Mouse (Mus musculus): ENCODE results near the gene Trim14.

Trim14 gene

GRCm38 (mm10) chr4:46485696-46486417, 50.1 kb downstream of the Trim14 start:
- peak; percentile 82 to 86 for DNase-seq (ENCODE audit: low spot score in 2 of 2)

DNA sequence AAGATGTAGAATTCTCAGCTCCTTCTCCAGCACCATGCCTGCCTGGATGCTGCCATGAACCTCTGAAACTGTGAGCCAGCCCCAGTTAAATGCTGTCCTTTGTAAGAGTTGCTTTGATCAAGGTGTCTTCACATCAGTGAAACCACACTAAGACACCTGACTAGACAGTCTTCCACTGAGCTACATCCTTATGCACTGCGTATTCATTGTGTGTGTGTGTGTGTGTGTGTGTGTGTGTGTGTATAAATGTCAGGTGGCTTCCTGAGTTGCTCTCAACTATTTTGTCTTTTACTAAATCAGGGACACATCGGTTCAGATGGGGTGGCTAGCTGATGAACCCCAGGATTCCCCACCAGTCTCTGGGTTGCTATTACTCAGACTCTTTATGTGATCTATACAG, 56.9 kb downstream of the Trim14 start:
- DNase-seq (ENCODE audit: low spot score in 2 of 2), result no peak

GRCm38 (mm10) chr4:46475101-46475500, 60.8 kb downstream of the Trim14 start:
- no peak for DNase-seq (ENCODE audit: low spot score in 2 of 2)

GRCm38 (mm10) chr4:46465740-46466139, 70.2 kb downstream of the Trim14 start:
- DNase-seq (ENCODE audit: low spot score in 2 of 2), result no peak

- DNase-seq (ENCODE audit: low spot score in 2 of 2), result no peak
Observed at GRCm38 (mm10) chr4:46463130-46463830, 72.7 kb downstream of the Trim14 start.

DNA sequence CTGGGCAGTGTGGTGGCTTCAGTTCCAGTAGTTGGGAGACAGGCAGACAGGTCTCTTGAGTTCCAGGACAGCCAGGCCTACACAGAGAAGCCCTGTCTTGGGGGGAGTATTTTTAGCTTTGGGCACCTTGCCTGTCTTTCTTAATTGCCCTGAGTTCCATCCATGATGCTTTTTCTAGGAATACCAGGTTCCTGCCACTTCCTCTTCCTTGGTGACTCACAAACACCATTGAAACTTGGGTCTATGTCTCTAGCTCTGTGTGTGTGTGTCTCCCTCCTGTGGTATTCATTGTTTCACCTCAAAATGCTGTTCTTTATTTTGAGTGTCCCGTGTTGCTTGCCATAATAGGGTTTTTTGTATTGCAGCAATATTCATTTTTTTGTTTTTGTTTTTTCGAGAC, 77.5 kb downstream of the Trim14 start:
- DNase-seq (ENCODE audit: low spot score in 2 of 2), result no peak

GRCm38 (mm10) chr4:46457186-46457585, 78.8 kb downstream of the Trim14 start:
- no peak for DNase-seq (ENCODE audit: low spot score in 2 of 2)

DNA sequence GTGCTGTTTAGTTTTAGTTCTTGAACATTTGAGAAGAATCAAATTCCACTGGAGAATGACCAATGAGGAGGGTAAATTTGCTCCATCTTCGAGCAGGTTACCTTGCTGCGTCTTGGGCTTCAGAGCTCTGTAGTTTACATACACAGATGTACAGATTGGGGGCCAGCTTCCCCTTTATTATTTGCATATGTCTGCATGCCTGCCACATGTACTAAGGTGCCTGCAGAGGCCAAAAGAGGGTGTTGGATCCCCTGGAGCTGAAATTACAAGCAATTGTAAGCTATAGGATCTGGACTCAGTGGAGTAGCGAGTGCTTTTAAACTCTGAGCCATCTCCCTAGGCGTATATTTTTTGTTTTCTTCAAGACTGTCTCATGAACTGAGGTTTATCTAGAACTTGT, 79.2 kb downstream of the Trim14 start:
- no peak for DNase-seq (ENCODE audit: low spot score in 2 of 2)

DNA sequence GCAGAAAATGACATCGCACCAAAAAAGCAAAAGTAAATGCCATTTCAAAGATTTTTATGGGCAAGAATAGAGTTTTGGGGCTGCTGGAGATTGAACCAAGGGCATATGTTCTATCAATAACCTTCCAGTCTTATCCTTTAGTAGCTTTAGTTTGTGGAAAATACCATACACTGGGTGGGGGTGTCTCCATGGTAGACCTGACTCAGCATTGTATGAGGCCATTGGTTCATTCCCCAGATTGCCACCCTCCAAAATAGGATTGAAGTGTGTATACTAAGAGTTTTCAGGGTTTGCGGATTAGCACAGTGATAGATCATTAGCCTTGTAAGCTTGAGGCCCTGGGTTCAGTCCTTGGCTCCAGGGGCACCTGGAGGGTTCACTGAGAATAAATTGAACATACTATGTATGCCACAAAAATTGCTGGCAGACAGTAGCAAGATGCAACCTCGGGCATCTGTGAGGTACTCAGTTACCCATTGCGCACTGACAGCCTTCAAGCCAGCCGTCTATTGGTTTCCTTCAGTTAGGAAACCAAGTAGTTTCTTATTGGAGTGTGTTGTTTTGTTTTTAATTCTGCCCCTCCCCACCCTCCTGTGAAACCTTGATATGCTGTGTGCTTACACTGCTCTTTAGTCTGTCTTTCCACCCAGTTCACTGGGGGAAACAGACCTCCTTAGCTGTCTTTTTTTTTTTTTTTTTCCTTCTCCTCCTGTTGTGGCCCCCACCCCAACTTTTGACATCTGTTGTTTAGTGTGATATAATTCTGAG, 81.7 kb downstream of the Trim14 start:
- no peak for DNase-seq (ENCODE audit: low spot score in 2 of 2)

- DNase-seq (ENCODE audit: low spot score in 2 of 2), result no peak
Observed at GRCm38 (mm10) chr4:46452855-46453719, 82.9 kb downstream of the Trim14 start.

DNA sequence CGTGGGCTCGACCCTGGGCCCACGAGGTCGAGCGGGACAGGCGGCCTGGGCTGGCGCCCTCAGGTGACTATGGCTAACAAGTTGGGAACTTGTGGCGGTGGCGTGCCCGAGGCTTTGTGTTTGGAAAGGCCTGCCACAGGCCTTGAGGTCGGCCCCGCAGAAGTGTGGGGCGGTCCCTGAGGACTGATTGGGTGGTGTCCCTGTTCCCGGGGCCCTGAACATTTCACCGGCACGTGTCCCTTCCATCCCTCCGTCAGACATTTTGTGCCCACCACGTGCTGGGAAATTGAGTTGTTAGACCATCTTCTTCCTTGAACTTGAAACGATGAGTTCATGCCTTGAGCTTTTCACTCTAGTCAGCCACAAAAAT, 83.5 kb downstream of the Trim14 start:
- DNase-seq (ENCODE audit: low spot score in 2 of 2), result peak; percentile 49 to 62

GRCm38 (mm10) chr4:46451758-46452480, 84.0 kb downstream of the Trim14 start:
- DNase-seq (ENCODE audit: low spot score in 2 of 2), result peak; percentile 75 to 77

GRCm38 (mm10) chr4:46451240-46451757, 84.6 kb downstream of the Trim14 start:
- DNase-seq (ENCODE audit: low spot score in 2 of 2), result peak; percentile 68 to 74

- peak; percentile 91 to 92 for DNase-seq (ENCODE audit: low spot score in 2 of 2)
Observed at GRCm38 (mm10) chr4:46450519-46451131, 85.3 kb downstream of the Trim14 start, which contains the start of gene Anp32b. TSS of gene Anp32b (plus strand) at chr4:46450902.

DNA sequence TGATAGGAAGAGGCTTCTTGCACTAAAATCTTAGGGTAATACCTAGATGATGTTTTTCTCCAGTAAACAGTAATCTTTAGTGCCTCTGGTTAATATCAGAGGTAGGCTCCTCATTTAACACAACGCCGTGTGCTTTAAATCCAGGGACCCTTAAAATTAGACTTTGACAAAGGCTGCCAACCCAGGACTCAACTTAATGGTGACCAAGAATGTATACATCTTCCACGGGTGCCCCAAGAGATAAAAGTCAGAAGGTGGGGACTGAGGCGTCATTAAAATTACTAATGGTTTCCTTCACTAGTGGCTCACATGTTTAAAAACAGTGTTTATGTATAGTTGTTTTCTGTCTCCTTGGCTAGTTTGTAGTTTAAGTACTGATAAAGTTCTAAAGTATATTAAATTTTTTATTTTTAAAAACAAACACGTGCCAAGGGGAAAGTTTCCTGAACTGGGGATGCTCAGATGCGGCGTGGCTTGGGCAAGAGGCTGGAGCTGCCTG, 85.9 kb downstream of the Trim14 start:
- no peak for DNase-seq (ENCODE audit: low spot score in 2 of 2)

GRCm38 (mm10) chr4:46448886-46449285, 87.1 kb downstream of the Trim14 start:
- no peak for DNase-seq (ENCODE audit: low spot score in 2 of 2)

- DNase-seq (ENCODE audit: low spot score in 2 of 2), result no peak
Observed at GRCm38 (mm10) chr4:46447461-46447860, 88.5 kb downstream of the Trim14 start.

DNA sequence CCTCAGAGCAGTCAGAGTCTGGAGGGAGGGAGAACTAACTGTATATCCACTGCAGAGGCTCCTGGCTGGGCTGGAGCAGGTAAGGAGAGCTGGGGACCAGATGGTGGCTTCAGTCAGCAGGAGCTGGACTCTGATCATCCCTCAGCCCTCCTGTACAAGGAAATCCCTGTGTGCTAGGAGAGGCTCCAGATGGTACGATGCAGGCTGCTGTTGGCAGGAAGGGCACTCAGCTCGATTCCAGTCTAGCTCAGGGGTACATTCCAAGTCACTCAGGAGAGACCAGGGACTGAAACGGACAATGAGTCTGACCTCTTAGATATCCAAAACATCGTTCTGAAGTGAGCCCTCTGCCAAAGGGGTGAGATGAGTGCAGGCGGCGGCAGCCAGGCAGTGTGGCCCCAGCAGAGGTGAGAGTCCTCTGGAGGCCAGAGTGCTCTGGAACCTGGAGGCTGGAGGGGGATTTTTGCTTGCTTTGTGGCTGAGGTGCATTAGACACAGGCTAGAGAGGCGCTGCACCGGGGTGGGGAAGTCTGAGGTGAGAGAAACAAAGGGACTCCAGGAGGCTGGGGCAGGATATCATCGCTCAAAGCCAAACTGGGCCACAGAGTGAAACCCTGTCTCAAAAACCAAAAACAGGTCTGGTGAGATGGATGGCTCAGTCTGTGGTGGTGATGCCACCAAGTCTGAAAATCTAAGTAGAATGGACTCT, 90.5 kb downstream of the Trim14 start:
- no peak for DNase-seq (ENCODE audit: low spot score in 2 of 2)

All from heart, adult 9 months (tissue).